Mouse (Mus musculus) embryonic facial prominence, embryonic 11.5 days (tissue): ENCODE results near the gene Hrk. TPM values are rescaled to one million over a fixed set of nuclear protein-coding genes. Genes with fewer than 3 reads are reported as not detected.

Experiments
- ATAC-seq: fragments of 200-750 bp; cut with Nextera tagmentation; replicated peaks from 2 replicates; pipeline ENCODE4 v1.8.0; 2017; ENCODE audit warnings: low read depth; ENCODE audit not compliant: insufficient number of reproducible peaks, low FRiP score, low TSS enrichment
- DNase-seq: peaks from one replicate; pipeline ENCODE4 v3.0.0-alpha.2; 2015; ENCODE audit warnings: low spot score
- H3K27ac ChIP-seq: fragments of 300-500 bp; sonication (generic); replicated peaks from 2 replicates; pipeline ENCODE4 v1.5.1; 2014; ENCODE audit warnings: mild to moderate bottlenecking, low read depth, low read length, control low read depth
- H3K27me3 ChIP-seq: fragments of 300-500 bp; sonication (generic); 2 replicates; pipeline ENCODE4 v1.6.1; 2014; ENCODE audit warnings: mild to moderate bottlenecking, low read length, moderate library complexity, mixed read lengths; ENCODE audit not compliant: control insufficient read depth, insufficient read depth
- H3K36me3 ChIP-seq: fragments of 300-500 bp; sonication (generic); replicated peaks from 2 replicates; pipeline ENCODE4 v1.6.1; 2014; ENCODE audit warnings: low read depth, mild to moderate bottlenecking, low read length, moderate library complexity, mixed read lengths; ENCODE audit not compliant: control insufficient read depth, insufficient read depth
- H3K4me1 ChIP-seq: fragments of 300-500 bp; sonication (generic); 2 replicates; pipeline ENCODE4 v1.6.1; 2014; ENCODE audit warnings: low read length, mixed read lengths; ENCODE audit not compliant: control insufficient read depth, insufficient read depth
- H3K4me2 ChIP-seq: fragments of 300-500 bp; sonication (generic); 2 replicates; pipeline ENCODE4 v1.6.1; 2014; ENCODE audit warnings: low read depth, mild to moderate bottlenecking, control low read depth, low read length, moderate library complexity
- H3K4me3 ChIP-seq: fragments of 300-500 bp; sonication (generic); 2 replicates; pipeline ENCODE4 v1.5.1; 2014; ENCODE audit warnings: low read depth, low read length, control low read depth
- H3K9ac ChIP-seq: fragments of 300-500 bp; sonication (generic); replicated peaks from 2 replicates; pipeline ENCODE4 v1.6.1; 2014; ENCODE audit warnings: mild to moderate bottlenecking, control low read depth, low read length
- H3K9me3 ChIP-seq: fragments of 300-500 bp; sonication (generic); replicated peaks from 2 replicates; pipeline ENCODE4 v1.6.1; 2016; ENCODE audit warnings: mild to moderate bottlenecking, low read length, inconsistent platforms, mixed read lengths; ENCODE audit not compliant: control insufficient read depth
- WGBS: fragments of 180-500 bp; shearing (Covaris S2); extraction: QIAGEN DNeasy Blood & Tissue Kit; methylation state at CpG from one replicate; pipeline ENCODE4 v1.1.7; 2014; 5-methylcytosine and 5-hydroxymethylcytosine counted together
- polyA plus RNA-seq: library from polyadenylated mRNA; unstranded; fragments of >200 nt; fragmentation: Nextera tagmentation; extraction: Ambion mirVana; gene quantifications from 2 replicates; pipeline ENCODE4 v1.2.1, GENCODE M21; 2014

Hrk gene
- polyA plus RNA-seq, 1 experiment from 2014 or later: 0.49 TPM

- H3K4me2 ChIP-seq: no peak overlapping the region
- no peak for ATAC-seq
- no peak overlapping the region for H3K4me3 ChIP-seq
- H3K4me1 ChIP-seq: no peaks in the 10 kb centered on the region
- DNase-seq: no peak
- no peaks in the 10 kb centered on the region for H3K36me3 ChIP-seq
- WGBS: 70% methylated on average over 8 of the region's 8 CpGs
- no peak overlapping the region for H3K27ac ChIP-seq
- H3K27me3 ChIP-seq: no peaks in the 10 kb centered on the region
- H3K9me3 ChIP-seq: no peaks in the 10 kb centered on the region
- H3K9ac ChIP-seq: no peak overlapping the region
Observed at GRCm38 (mm10) chr5:118205852-118206251, 41.4 kb downstream of the Hrk start.

DNA sequence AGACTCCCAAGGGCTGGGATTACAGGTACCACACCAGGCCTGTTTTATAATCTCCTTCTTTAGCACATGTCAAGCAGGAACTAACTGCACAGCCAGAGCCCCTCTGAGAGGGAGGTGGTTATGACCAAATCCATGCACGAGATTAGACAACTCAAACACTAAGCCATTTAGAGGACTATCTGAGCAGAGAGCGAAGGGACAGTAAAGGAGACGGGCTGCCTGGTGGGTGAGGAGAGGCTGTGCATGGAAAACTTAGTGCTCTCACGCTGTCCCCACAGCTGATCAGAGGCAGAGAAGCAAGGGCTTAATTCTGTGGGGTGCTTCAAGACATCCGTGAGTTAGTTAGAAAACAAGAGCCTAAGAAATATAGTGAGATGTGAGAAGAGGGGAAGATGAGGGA lies 49.6 kb downstream of the Hrk start:
- H3K27ac ChIP-seq: peak overlapping the region; percentile 28; the same call in 1 of the 2 replicates
- no peaks in the 10 kb centered on the region for H3K27me3 ChIP-seq
- H3K4me2 ChIP-seq: peak overlapping the region; percentile 65
- DNase-seq (no peak), ATAC-seq (no peak)
- no peaks in the 10 kb centered on the region for H3K9me3 ChIP-seq
- H3K4me1 ChIP-seq: no peaks in the 10 kb centered on the region
- H3K9ac ChIP-seq: no peak overlapping the region
- H3K36me3 ChIP-seq: no peaks in the 10 kb centered on the region
- peak overlapping the region; percentile 26; the same call in 1 of the 2 replicates for H3K4me3 ChIP-seq
- 28% methylated on average over 5 of the region's 5 CpGs for WGBS

- Histone ChIP-seq H3K9ac (peak overlapping the region; percentile 29), H3K4me2 (peak overlapping the region; percentile 65), H3K27ac (peak overlapping the region; percentile 28; the same call in 1 of the 2 replicates), H3K4me1 (no peaks in the 10 kb centered on the region), H3K36me3 (no peaks in the 10 kb centered on the region), H3K4me3 (peak overlapping the region; percentile 26), H3K27me3 (no peaks in the 10 kb centered on the region), H3K9me3 (no peaks in the 10 kb centered on the region)
- ATAC-seq: peak; percentile 83
- DNase-seq: peak; percentile 80
- 7% methylated on average over 24 of the region's 24 CpGs for WGBS
Observed at GRCm38 (mm10) chr5:118214418-118215154, 50.1 kb downstream of the Hrk start.

DNA sequence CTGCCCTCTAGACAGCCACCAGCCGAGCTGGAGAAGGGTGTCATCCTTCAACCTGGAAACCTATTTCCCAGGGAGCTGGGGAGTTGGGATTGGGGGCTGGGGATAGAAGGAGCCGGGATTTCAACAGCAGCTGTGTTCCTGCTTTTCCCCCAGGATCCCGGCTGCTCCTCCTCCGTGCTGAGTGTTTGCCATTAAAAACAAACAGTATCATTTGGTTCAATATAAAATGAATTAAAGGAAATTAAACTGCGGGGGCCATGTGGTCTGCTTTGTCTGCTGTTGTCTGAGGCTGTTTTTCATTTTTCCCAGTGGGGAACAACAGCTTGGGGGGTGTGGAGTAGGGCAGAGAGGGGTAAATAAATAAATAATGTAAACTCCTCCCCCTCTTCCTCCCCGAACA lies 53.0 kb downstream of the Hrk start:
- Histone ChIP-seq H3K4me3 (no peak overlapping the region), H3K36me3 (no peaks in the 10 kb centered on the region), H3K27me3 (no peaks in the 10 kb centered on the region), H3K27ac (no peak overlapping the region), H3K4me1 (no peaks in the 10 kb centered on the region), H3K9me3 (no peaks in the 10 kb centered on the region), H3K4me2 (no peak overlapping the region), H3K9ac (no peak overlapping the region)
- 71% methylated on average over 6 of the region's 6 CpGs for WGBS
- DNase-seq (no peak), ATAC-seq (no peak)

- no peaks in the 10 kb centered on the region for H3K36me3 ChIP-seq
- H3K27ac ChIP-seq: no peak overlapping the region
- 79% methylated on average over 9 of the region's 9 CpGs for WGBS
- ATAC-seq (no peak), DNase-seq (no peak)
- no peak overlapping the region for H3K4me3 ChIP-seq
- no peaks in the 10 kb centered on the region for H3K27me3 ChIP-seq
- no peak overlapping the region for H3K4me2 ChIP-seq
- no peaks in the 10 kb centered on the region for H3K4me1 ChIP-seq
- H3K9ac ChIP-seq: no peak overlapping the region
- H3K9me3 ChIP-seq: no peaks in the 10 kb centered on the region
Observed at GRCm38 (mm10) chr5:118223142-118223757, 58.8 kb downstream of the Hrk start.

DNA sequence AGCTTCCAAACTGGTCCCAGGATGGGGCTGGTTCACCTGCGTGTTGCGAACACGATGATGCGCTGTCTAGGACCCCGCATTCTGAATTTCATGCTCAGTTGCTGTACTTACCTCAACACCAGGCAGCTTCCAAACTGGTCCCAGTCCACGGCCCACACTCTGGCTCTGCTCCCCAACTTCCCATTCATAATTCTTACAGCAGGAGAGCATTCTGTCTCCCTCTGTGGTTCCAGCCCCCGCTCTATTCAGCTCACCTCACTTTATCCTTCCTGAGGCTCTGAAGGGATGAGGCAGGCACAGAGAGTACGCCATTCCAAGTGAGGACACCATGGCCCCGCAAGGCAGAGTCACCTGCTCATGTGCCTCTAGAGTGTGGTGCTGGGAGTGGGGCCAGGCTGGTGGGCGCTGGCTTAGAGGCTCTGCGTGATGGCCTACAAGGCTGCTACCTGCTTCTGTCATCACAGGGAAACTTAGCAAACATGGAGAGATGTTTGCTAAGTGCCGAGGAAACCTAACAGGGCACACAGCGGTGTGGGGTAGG lies 65.7 kb downstream of the Hrk start:
- Histone ChIP-seq H3K27ac (no peak overlapping the region), H3K4me2 (no peak overlapping the region), H3K36me3 (peaks cover 4% of the 10 kb centered on the region; the same call in 1 of the 2 replicates), H3K4me1 (no peaks in the 10 kb centered on the region), H3K27me3 (no peaks in the 10 kb centered on the region), H3K4me3 (no peak overlapping the region), H3K9ac (no peak overlapping the region), H3K9me3 (no peaks in the 10 kb centered on the region)
- WGBS: 93% methylated on average over 13 of the region's 13 CpGs
- no peak for ATAC-seq
- no peak for DNase-seq

- WGBS: 76% methylated on average over 12 of the region's 12 CpGs
- Histone ChIP-seq H3K4me1 (no peaks in the 10 kb centered on the region), H3K9me3 (no peaks in the 10 kb centered on the region), H3K36me3 (peaks cover 2% of the 10 kb centered on the region; the same call in 1 of the 2 replicates), H3K27me3 (no peaks in the 10 kb centered on the region), H3K27ac (no peak overlapping the region), H3K4me2 (no peak overlapping the region), H3K9ac (no peak overlapping the region), H3K4me3 (no peak overlapping the region)
- ATAC-seq (no peak), DNase-seq (no peak)
Observed at GRCm38 (mm10) chr5:118236891-118237290, 72.4 kb downstream of the Hrk start.
